Mouse (Mus musculus): ENCODE measurements around the gene Zfp61. TPM values are rescaled to one million over a fixed set of nuclear protein-coding genes. Genes with fewer than 3 reads are reported as not detected.

Gene Zfp61
- total and polyA plus RNA-seq, 3 experiments: 9.9 to 15.3 TPM; not detected in 1

DNA sequence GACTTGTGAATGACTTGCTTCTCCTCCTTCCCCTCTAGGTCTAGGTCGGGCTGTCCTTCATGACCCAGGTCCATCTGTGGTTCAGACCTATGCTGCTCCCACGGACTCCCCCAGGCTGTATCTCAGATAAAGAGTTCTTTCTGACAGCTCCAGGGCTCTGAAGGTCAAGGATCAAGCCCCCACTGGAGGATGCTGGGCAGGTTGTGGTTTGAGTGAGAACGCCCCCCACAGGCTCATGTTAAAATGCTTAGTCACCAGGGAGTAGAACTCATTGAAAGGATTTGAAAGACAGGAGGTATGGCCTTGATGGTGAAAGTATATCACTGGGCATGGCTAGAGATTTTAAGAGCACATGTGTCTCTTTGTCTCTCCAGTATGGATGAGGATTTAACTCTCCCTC lies 31.8 kb downstream of the Zfp61 start:
- no peaks in the 10 kb centered on the region for H3K79me2 ChIP-seq (ENCODE audit: control insufficient read depth, insufficient read depth, low read length, poor library complexity)
- no peaks in the 10 kb centered on the region for H3K9me3 ChIP-seq (replicated peaks; ENCODE audit: insufficient read depth, low read length)
- no peak for TF ChIP-seq POLR2AphosphoS2 (IDR thresholded peaks at IDR 0.05; ENCODE audit: low read length)
- no peak for TF ChIP-seq USF1 (IDR thresholded peaks at IDR 0.05; ENCODE audit: low read depth, low read length)
- TF ChIP-seq POLR2AphosphoS5 (IDR thresholded peaks at IDR 0.05; ENCODE audit: borderline replicate concordance, low read depth, low read length): no peak
- no peak for TF ChIP-seq NELFE (IDR thresholded peaks at IDR 0.05; ENCODE audit: low read depth, low read length)
- TF ChIP-seq ZC3H11A (IDR thresholded peaks at IDR 0.05; ENCODE audit: low read depth, low read length): no peak
- TF ChIP-seq SMC3 (IDR thresholded peaks at IDR 0.05; ENCODE audit: low read depth, low read length): no peak
- TF ChIP-seq E2F4 (IDR thresholded peaks at IDR 0.05; ENCODE audit: borderline replicate concordance, low read depth, low read length): no peak
- no peak overlapping the region for H3K27ac ChIP-seq (ENCODE audit: control insufficient read depth, low read depth, low read length)
- H3K4me1 ChIP-seq (ENCODE audit: control insufficient read depth in 1 of 2, insufficient read depth in 2 of 2, low read length in 2 of 2): no peaks in the 10 kb centered on the region
- no peak for DNase-seq (ENCODE audit: low read depth, low spot score)
- H3K27me3 ChIP-seq (ENCODE audit: control insufficient read depth in 1 of 2, insufficient read depth in 2 of 2, low read length in 2 of 2): no peaks in the 10 kb centered on the region; a peak in 1 of 4 replicates
- no peak overlapping the region for H3K9ac ChIP-seq (ENCODE audit: control insufficient read depth, low read depth, low read length, poor library complexity, severe bottlenecking)
- H3K4me3 ChIP-seq (ENCODE audit: control insufficient read depth in 1 of 2, insufficient read depth in 1 of 2, low read depth in 2 of 2, low read length in 2 of 2): no peak overlapping the region
- H3K36me3 ChIP-seq (ENCODE audit: control insufficient read depth in 1 of 2, insufficient read depth in 2 of 2, low read length in 2 of 2): no peaks in the 10 kb centered on the region

GRCm38 (mm10) chr7:24268176-24269155 lies 32.6 kb downstream of the Zfp61 start:
- DNase-seq (ENCODE audit: low read depth, low spot score): no peak
- TF ChIP-seq UBTF (IDR thresholded peaks at IDR 0.05; ENCODE audit: borderline replicate concordance, insufficient read depth, low read depth, low read length): no peak
- TF ChIP-seq USF2 (IDR thresholded peaks at IDR 0.05; ENCODE audit: borderline replicate concordance in 1 of 2, insufficient read depth in 1 of 2, low read depth in 1 of 2, low read length in 2 of 2): no peak
- no peak for TF ChIP-seq BHLHE40 (IDR thresholded peaks at IDR 0.05; ENCODE audit: borderline replicate concordance, low read depth, low read length)
- TF ChIP-seq MEF2A (IDR thresholded peaks at IDR 0.05; ENCODE audit: extremely low read depth, insufficient replicate concordance, low read depth, low read length, poor library complexity, severe bottlenecking): no peak
- no peak for TF ChIP-seq POLR2AphosphoS2 (IDR thresholded peaks at IDR 0.05; ENCODE audit: low read length)
- no peak for TF ChIP-seq CHD2 (IDR thresholded peaks at IDR 0.05; ENCODE audit: low read length)
- no peak for TF ChIP-seq POLR2A (IDR thresholded peaks at IDR 0.05; ENCODE audit: control insufficient read depth in 1 of 2, insufficient read depth in 1 of 2, low read depth in 1 of 2, low read length in 2 of 2, poor library complexity in 1 of 2)
- no peak for TF ChIP-seq ZC3H11A (IDR thresholded peaks at IDR 0.05; ENCODE audit: low read depth, low read length)
- TF ChIP-seq MXI1 (IDR thresholded peaks at IDR 0.05; ENCODE audit: low read depth, low read length): no peak
- no peak for TF ChIP-seq TCF12 (IDR thresholded peaks at IDR 0.05; ENCODE audit: low read depth, low read length)
- TF ChIP-seq MYB (IDR thresholded peaks at IDR 0.05; ENCODE audit: low read depth, low read length): no peak
- TF ChIP-seq RCOR1 (IDR thresholded peaks at IDR 0.05; ENCODE audit: low read depth, low read length): no peak
- TF ChIP-seq JUND (IDR thresholded peaks at IDR 0.05; ENCODE audit: low read depth, low read length): no peak
- TF ChIP-seq EP300 (IDR thresholded peaks at IDR 0.05; ENCODE audit: low read depth in 1 of 2, low read length in 2 of 2): no peak
- TF ChIP-seq HCFC1 (IDR thresholded peaks at IDR 0.05; ENCODE audit: low read depth, low read length): no peak
- Histone ChIP-seq H3K79me2 (ENCODE audit: control insufficient read depth, insufficient read depth, low read length, poor library complexity) (no peaks in the 10 kb centered on the region), H3K9me3 (replicated peaks; ENCODE audit: insufficient read depth, low read length) (no peaks in the 10 kb centered on the region), H3K4me3 (ENCODE audit: control insufficient read depth in 1 of 2, insufficient read depth in 1 of 2, low read depth in 2 of 2, low read length in 2 of 2) (no peak overlapping the region), H3K27me3 (ENCODE audit: control insufficient read depth in 1 of 2, insufficient read depth in 2 of 2, low read length in 2 of 2) (no peaks in the 10 kb centered on the region; a peak in 1 of 4 replicates), H3K36me3 (ENCODE audit: control insufficient read depth in 1 of 2, insufficient read depth in 2 of 2, low read length in 2 of 2) (no peaks in the 10 kb centered on the region), H3K9ac (ENCODE audit: control insufficient read depth, low read depth, low read length, poor library complexity, severe bottlenecking) (no peak overlapping the region), H3K4me1 (ENCODE audit: control insufficient read depth in 1 of 2, insufficient read depth in 2 of 2, low read length in 2 of 2) (no peaks in the 10 kb centered on the region), H3K27ac (ENCODE audit: control insufficient read depth, low read depth, low read length) (no peak overlapping the region)
